Mouse (Mus musculus) 3134 (cell line): ENCODE data around the gene Tmem33.

Experiments
- DNase-seq: peaks from one replicate; pipeline ENCODE4 v3.0.0-alpha.2; 2011; ENCODE audit warnings: low spot score; ENCODE audit not compliant: insufficient read length; ENCODE audit errors: extremely low read depth

The Tmem33 gene

DNA sequence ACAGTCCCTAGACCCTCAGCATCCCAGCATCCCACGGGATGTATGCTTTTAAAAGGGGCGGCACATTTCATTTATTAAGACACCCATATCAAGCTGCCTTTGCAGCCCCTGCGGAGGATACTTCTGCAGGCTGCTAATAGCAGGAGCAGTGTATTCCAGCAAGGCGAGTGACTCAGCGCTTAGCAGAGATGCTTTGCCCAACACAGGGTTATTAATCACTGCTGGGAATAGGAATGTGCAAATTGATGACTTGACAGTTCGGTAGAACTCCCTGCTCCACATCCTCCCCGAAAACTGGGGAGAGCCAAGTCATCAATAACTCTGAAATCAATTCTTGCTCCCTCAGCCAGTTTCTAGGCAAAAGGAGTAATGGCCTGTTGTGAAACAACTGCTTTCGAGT lies 4.7 kb upstream of the Tmem33 start:
- no peak for DNase-seq

DNA sequence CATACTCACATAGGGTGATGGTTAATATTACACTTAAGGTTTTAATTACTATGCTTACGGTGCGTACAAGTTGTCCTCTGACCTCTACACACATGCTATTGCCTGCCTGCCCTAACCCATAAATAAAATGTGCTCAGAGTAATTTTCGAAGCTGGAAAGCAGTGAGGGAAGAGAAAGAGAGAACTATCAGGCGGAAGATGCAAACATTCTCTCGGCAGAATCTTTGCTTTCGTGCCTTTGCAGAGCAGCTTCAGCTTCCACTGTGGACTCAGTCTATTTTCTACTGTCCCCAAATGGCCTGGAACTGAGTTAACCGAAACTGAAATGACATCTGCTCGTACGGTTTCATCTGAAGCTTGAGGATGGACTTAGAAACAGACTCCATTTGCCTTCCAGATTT lies 1.9 kb upstream of the Tmem33 start:
- no peak for DNase-seq

DNA sequence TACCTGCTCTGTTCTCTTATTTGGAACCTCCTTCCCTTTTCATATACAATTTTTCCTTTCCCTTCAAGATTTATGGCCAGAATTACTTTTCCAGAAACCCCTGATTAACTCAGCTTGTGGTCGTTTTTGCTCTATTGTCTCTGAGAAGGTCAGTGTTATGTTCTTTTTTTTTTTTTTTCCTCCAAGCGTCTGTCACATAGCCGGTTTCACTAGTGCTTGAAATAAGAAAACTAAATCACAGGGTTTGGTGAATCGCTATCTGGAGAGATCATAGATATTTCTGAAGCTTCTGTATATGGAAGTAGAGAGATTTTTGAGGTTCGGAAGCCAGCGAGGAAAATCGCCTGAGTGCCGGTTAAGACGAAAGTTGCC lies 220 bp upstream of the Tmem33 start:
- no peak for DNase-seq

DNA sequence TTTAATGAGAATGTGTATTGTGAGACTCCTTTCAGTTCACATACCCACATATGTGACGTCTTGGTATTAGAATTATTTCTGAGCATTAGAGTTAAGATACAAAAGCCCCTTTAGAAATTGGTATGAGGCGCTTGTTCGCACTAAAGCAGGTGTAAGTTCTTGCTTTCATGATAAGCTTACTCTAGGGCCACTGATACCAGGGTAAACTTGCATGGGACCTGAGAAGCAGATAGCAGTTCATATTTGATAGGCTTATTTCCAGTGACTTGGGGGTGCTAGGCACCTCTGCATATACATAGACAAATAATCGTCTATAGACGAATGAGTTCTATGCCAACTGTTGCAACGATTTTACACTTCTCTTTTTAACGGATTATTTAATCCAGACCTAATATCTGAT lies 2.6 kb downstream of the Tmem33 start:
- no peak for DNase-seq

DNA sequence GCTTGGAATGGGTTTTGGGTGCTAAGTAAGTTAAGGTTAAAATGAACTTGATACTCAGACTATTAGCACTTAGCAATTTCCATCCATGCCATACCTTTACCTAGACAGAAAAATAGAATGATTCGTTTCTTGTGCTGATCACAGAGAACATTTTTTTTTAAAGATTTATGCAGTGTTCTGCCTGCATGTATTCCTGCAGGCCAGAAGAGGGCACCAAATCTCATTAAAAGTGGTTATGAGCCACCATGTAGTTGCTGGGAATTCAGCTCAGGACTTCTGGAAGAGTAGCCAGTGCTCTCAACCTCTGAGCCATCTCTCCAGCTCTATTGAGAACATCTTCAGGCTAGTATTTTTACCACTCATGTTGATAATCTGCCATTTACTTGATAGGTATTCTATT lies 5.7 kb downstream of the Tmem33 start:
- peak; percentile 9 for DNase-seq

DNA sequence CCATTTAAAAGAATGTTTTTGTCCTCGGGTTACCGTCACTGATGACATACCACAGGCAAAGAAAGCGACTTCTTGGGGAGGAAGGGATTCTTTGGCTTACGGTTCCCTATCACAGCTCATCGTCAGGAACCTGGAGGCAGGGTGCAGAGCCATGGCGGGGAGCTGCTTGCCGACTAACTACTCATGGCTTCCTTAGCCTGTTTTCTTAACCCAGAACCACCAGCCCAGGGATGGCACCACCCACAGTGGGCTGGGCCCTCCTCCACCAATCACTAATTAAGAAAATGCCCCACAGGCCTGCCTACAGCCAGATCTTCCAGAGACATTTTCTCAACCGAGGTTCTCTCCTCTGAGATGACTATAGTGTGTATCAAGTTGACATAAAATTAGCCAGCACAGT lies 8.9 kb downstream of the Tmem33 start:
- DNase-seq = no peak

DNA sequence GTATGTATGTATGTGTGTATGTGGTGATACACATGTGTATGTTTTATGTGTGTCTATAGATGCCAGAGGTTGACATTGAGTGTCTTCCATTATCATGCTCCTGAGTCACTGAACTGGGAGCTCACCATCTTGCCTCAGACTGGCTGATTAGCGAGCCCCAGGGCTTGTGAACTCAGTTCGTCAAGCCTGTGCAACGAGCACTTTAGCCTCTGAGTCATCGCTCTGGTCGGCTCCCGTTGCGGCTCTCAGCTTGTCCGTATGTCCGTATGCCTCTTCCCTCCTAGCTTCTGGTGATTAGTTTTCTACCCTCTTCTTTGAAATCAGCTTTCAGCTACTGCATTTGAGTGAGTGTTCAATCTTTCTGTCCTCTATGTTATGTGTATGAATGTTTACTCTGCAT lies 19.0 kb downstream of the Tmem33 start:
- DNase-seq = no peak

DNA sequence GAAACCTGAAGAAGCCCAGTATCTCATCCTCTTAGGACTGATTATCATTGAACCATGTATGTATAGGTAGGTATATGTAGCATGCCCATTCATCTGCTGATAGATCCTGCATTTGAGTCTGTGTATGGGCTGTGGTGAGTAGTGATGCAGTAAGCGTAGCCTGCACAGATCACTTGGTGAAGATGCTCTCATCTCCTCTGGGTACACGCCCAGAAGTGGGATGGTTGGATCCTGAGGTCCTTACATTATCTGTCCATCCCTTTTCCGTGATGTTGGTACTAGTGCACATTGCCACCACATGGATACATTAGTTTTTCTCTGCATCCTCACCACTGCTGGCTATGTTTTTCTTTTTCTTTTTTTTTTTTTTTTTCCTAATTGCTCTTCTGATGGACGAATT lies 19.5 kb downstream of the Tmem33 start:
- no peak for DNase-seq

DNA sequence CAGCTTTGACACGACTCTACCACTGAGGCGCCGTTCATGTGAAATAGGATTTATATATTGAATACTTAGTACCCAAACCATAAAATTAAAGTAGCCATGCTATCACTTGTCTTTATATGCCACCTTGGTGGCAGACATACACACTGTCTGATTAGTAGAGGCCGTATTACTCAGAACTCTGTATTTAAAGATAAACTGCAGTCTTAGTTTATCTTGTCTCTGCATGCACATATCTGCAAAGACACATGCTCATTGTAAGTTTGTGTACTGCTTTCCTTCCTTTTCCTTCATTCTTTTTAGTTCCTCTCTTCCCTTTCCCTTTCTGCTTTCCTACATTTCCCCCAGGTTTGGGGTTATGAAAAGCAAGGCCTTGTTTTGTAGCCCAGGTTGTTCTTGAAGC lies 20.0 kb downstream of the Tmem33 start:
- DNase-seq = no peak

DNA sequence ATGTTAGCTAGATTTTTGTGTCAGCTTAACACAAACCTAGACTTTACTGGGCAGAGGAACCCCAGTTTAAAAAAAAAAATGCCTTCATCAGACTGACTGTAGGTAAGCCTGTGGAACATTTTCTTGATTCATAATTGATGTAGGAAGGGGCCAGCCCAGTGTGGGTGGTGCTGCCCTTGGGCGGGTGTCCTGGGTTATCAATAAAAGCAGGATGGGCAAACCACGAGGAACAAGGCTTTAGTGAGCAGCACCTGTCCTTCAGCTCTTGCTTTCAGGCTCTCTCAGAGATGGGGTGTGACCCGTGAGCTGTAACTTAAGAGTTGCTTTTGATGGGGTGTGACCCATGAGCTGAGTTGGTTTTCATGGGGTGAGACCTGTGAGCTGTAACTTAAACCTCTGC lies 34.7 kb downstream of the Tmem33 start:
- no peak for DNase-seq

DNA sequence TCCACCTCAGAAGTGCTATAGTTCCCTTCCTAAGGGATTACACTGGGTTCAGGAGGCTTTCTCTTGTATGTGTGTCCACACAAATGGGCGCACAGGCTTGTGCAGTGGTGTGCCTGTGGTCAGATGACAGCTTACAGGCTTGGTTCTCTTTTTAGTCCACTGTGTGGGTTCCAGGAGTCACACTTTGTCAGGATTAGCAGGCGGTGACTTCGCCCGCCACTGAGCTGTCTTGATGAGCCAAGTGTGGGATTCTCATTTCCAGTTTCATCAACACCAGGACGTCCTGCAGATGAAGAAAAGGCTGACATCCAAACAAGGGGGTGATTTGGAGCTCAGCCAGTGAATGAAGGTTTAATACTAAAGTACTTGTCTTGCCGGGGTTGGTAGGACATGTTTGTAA lies 35.3 kb downstream of the Tmem33 start:
- DNase-seq = no peak

DNA sequence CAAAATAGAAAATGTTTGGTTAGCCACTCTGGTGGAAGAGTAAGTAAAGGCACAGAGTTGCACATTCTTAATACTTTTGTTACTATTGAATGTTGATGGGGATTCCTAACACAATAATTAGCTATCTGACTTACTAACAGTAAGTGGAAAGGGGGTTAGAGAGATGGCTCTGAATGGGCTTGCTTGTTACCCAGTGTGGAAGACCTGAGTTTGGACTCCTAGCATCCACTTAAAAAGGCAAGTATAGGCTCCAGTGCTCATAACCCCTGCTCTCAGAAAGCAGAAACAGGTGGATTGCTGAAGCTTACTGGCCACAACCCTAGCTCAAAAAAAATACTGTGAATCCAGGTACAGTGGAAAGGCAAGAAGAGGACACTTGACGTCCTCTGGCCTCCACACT lies 35.8 kb downstream of the Tmem33 start:
- no peak for DNase-seq

DNA sequence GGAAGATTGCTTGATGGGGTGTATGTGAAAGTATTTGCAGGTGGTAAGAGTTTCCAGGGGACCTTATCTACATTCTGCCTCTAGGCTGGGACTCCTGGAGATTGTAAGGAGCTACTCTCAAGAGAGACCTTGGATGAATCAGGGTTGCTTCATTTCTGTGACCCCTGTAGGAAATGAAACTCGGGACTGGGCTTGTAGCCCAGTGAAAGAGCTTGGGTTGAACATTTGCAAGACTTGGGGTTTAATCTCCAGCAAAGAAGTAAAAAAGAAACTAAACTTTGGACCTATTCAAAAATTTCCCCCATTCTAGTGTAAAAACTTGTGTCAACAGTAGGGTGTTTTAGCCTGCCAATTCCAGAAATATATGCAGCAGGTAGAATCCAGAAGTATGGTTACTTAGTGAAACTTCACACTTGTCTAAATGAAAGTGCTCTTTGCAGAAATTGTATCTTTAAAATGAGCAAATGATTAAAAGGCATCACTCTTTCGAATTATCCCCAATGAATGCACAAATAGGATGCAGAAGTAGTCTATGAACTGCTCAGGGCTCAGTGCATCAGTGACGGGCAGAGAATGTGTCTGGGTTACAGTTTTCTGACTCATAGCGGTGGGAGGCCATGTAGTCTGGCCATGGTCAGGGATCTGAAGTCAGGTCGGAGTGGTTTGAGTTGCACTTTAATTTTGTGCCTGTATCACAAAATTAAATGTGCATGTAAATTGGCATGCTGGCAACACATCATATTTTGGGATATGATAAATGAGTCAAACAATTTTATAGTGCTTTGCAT lies 36.9 kb downstream of the Tmem33 start:
- DNase-seq = no peak

DNA sequence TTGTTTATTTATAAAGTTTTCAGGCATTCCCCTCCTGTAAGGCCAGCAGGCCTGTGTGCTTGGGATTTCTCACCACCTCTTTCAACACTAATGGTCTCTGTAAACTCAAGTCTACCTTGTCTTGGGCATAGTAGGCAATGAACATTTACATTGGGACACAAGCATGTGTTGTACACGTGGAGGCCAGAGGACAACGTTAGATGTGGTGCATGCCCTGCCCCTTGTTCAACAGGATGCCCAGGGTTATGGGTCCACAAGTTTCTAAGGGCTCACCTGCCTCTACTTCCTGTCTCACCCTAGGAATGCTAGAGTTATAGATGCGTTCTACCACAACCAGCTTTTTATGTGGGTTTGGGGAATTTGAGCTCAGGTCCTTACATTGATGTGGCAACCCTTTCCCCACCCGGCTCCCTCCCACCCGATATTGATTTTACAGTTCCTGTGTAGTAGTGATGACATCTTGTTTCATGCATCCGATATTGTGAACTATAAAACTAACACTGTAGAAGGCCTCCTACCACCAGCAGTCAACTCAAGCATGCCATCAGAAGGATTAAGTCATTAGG lies 39.6 kb downstream of the Tmem33 start:
- DNase-seq = no peak

DNA sequence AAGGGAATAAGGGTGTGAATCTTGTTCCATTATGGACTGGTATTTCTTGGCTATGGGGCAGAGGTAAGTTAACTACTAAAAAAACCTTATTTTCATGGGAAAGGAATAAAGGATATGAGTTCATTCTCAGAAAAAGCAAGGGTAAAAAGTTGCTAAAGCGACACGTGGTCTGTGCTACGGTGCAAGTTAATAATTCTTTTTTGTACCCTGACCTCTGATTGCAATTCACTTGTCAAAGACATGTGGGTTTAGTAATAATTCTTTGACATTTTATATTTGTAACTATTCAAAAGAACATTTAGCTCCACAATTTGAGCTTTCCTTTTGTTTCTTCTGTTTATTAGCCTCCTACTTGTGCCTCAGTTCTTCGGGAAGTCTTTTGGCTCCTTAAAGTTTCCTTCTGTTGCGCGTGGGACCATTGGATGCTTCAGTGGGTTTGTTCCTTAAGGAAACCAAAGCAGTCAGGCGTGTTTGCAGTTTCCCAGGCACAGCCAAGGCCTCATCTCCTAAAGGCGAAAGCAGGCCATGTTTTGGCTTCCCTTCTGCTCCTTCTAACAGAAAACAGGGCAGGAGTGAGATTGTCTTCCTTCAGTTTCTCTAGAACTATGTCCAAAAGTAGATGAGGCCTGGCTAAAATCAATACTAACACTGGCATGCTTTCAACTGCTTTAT lies 40.7 kb downstream of the Tmem33 start:
- DNase-seq = no peak

DNA sequence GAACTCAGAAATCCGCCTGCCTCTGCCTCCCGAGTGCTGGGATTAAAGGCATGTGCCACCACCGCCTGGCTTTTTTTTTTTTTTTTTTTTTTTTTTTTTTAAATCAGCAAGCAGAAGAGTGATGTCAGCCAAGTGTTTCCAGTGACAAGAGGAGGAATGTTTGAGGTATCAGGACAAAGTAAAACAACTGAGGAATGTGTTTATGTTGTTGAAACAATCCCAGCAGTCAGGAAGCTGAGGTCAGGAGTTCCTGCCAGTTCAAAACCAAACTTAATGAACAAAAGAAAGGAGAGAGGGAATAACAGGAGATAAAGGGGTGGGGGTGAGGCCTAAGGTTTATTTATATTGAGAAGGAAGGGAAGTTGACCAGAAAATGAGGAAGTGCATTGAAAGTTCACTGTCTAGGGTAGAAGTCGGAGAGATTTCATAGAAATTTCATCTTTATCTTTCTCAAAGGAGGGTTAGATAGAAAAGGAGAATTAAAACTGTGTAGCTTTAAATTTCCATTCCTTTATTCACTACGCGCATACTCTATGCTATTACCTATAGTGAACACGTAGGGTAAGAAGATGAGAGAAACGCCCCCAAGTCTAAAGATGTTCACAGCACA lies 41.5 kb downstream of the Tmem33 start:
- no peak for DNase-seq

DNA sequence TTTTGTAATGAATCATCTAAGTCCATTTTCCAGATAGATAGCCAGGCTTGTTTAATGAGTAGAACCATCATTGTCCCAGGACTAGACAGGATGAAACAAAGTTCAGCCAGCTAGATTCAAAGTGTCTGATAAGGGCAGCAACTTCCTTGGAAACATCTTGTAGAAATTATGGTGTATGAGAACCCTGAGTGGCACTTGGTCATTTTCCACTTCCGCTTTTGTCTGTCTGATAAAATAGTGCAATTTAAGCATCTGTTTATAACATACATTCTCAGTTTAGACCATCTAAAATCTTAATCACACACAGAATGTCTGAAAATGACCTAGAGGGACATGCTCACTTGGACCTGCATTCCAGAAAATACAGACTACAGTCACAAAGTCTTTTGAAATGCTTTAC lies 43.5 kb downstream of the Tmem33 start:
- no peak for DNase-seq

DNA sequence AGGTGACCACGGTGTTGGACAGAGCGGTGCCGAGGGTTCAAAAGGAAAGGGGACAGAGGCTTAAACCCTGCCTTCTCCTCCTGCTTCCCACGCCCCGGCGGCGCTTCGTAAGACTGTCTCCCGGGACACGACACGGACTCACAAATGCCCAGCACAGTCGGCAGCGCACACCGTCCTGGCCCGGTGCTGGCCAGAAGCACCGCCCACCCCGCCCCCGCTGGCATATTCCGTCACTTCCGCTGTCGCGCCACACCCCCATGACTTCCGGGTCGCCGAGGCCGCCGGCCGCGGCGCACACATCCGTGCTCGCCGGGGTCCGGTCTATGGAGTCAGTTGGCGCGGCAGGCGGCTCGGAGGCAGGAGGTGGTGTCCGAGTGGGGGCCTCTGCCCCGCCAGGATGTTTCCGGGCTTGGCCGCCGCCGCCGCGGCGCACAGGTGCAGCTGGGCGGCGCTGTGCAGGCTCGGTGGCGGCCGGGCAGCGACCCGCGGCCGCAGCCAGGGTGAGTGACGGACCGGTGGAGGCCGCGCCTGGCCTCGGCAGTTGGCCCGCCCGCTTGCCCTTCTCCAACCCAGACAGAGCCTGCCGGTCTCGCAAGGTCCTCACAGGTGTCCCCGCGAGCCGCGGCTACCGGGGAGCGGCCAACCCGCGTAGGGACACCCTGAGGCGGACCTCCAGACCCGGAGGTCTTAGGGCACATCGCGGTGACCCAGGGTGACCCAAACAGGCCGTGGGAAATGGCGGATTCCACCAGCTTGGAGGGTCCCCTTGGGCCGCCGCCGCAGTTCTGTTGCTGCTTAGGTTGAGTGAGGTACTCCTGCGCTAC lies 46.5 kb downstream of the Tmem33 start, which contains the start of gene Slc30a9:
Gene Slc30a9, plus strand, starts transcription at position 258 of the 824 bp plus-strand sequence.
- DNase-seq = peak; percentile 92

DNA sequence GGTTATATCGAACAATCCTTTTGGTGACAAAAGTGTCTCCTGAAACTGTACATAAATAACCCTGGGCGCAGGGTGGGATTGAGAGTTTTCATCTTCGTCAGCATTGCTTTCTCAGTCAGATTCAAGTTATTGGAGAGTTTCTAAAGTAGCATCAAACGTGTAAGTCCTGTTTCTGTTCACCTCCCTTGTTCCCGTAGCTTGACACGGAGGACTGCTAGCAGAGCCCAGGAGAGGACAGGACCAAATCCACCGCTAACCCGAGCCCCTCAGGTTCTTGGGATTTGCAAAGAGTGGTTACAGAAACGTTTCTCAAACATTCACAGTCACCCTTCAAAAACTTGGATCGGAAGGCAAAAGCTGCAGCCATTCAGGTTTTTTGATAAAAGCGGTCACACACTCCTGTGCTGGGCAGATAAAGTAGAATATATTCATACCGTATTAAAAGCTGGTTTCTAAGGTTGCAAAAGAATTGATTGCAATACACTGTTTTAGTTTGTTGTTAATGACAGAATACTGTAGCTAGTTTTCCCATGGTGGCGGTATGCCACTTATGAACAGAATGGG lies 47.4 kb downstream of the Tmem33 start:
- no peak for DNase-seq

DNA sequence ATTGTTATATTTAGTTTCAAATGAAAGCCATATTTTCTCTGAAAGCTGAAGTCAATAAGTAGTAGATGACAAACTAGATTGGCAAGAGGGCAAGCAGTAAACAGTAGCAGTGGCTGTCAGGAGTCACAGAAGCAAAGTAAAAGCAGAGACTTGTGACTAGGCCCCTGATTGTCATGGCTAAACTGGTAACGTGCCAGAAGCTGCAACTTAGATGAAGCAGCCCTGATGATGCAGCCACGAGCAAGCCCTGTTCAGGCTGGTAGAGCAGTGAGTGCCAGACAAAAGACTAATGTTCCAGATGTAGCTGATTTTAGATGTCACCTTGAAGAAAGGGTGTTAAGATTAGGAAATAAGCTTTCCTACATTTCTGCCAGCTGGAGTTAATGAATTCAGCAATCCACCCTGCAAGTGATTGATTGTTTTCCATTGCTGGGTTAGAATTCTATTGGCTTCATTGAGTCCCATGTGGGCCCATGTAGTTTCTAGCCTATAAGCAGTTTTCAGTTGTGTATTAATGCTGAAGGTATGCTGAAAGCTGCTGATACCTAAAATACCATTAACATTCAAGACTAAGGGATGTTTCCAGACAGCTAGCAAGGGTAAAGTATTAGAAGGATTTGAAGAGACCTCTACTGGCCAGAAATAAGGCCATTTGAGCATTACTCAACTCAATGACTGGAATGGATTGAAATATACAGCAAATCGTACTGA lies 51.6 kb downstream of the Tmem33 start:
- DNase-seq = no peak
